Mouse (Mus musculus) layer of hippocampus, postnatal 36 days (tissue): ENCODE results near the gene Mdp1. TPM values are rescaled to one million over a fixed set of nuclear protein-coding genes. Genes with fewer than 3 reads are reported as not detected.
A peak's percentile ranks its signal among the peaks of the same experiment; 100 is the strongest.

Experiments
- DNase-seq, 2 experiments: peaks; one replicate each; pipeline ENCODE4 v3.0.0; 2022
- total RNA-seq, 2 experiments: library from RNA; stranded (reverse); gene quantifications; 2 replicates each; pipeline ENCODE4 v1.2.3; 2021

The Mdp1 gene
- total RNA-seq, 2 experiments from 2014 or later: 46.4 to 49.9 TPM

DNA sequence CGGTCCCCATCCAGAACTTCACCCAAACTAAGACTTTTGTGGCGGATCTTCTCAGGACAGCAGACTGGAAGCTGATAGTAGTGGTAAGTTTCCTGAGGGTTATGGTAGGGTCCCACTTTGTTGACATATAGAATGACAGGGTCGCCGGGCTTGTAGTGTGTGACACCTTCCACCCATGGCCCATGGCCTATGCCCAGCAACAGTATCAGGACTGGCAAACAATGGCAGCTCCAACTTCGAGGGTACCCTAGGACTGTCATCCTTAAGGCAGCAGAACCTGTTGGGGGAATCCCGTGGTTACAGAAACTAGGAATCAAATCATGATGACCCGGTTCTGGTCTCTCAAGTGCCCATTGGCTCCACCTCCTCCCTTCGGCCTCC lies 17.6 kb downstream of the Mdp1 start:
- no peak for DNase-seq

- no peak for DNase-seq
Observed at GRCm38 (mm10) chr14:55641291-55641690, 19.0 kb downstream of the Mdp1 start.

GRCm38 (mm10) chr14:55640816-55641215 lies 19.5 kb downstream of the Mdp1 start:
- DNase-seq: no peak

DNA sequence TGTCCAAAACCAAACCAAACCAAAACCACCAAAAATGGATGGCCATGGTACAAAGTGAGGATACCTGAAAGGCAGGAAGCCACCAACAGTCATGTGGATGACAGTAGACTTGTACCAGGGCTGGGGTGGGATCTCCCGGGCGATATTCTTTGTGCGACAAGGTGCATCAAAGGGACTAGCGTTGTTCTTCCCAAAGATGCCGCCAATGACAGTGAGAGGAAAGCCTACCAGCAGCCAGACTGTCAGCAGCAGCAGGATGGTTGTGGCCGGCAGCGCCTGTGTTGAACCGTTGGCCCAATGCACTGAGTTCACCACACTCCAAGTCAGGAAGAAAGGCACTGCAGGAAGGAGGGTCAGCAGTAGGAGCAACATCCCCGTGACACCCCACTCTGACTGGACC lies 22.5 kb downstream of the Mdp1 start, which contains the start of gene Gm49378:
Gene Gm49378 (minus strand): TSS at position 101 of the 400 bp plus-strand sequence.
- DNase-seq: no peak

DNA sequence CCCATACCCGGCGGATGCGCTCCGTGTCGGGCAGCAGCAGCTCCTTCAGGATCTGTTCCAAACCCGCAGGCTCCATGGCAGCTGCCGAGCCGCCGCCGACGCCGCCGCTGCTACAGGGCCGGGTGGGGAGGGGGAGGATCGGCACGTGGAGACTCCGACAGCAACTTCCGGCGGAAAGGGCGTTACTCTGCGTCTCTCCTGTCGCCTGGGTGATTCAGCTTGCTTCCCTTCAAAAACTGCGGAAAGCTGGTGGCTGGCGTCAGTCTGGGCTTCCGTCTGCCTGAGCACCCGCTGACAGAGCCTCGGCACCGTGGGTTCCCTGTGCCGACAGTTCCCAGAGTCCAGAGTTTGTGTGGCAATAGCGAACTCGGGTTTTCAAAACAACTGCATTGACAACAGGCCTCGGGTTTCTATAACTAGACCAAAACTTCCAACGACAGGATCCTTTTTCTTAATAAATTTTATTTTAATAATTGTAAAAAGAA lies 24.7 kb downstream of the Mdp1 start, which contains the start of gene Ipo4:
Gene Ipo4 (minus strand): TSS at position 435 of the 485 bp plus-strand sequence.
- DNase-seq: peak; percentile 89 to 91

DNA sequence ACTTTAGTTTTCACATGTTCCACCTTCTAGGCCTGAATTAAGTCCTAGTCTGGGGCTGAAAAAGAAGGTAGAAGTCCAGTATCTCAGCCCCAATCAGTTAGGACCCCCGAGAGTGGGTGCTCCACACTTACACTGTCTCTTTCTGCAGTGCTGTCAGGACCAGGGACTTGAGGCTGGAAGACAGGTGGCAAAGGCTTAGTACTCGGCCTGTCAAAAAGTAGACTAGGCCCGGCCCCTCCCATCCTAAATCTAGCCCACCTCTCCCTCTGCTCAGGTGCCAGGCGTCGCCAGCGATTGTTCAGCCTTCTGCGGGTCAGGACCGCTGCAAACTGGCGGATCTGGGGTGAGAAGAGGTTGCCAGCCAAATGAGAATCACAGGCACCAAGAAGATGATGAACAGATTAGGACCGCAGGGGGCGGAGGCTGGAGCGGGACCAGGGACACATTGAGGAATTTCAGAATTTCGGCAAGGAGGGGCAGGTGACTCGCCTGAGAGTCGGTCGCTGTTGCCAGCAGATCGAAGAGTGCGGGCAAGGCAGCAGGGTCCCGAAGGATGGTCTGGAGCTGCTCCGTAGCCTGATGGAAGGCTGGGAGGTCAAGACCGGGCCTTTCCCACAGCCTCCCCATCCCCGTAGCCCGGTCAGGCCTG lies 25.3 kb downstream of the Mdp1 start:
- peak; percentile 30 to 31 for DNase-seq

DNA sequence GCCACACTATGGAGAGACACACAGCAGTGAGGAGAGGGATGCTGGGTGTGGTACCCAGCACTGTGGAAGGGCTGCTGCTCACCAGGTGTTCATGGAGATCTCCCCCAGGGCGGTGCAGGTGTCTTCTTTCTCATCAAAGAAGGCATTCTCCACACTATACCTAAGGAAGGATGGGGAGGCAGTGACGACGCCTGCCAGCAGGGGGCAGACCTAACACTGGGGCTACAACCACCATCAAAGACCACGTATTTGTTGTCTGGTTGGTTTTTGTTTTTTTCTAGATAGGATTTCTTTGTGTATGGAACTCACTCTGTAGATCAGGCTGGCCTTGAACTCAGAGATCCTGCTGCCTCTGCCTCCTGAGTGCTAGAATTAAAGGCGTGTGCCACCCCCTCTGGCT lies 31.0 kb downstream of the Mdp1 start:
- DNase-seq: no peak

DNA sequence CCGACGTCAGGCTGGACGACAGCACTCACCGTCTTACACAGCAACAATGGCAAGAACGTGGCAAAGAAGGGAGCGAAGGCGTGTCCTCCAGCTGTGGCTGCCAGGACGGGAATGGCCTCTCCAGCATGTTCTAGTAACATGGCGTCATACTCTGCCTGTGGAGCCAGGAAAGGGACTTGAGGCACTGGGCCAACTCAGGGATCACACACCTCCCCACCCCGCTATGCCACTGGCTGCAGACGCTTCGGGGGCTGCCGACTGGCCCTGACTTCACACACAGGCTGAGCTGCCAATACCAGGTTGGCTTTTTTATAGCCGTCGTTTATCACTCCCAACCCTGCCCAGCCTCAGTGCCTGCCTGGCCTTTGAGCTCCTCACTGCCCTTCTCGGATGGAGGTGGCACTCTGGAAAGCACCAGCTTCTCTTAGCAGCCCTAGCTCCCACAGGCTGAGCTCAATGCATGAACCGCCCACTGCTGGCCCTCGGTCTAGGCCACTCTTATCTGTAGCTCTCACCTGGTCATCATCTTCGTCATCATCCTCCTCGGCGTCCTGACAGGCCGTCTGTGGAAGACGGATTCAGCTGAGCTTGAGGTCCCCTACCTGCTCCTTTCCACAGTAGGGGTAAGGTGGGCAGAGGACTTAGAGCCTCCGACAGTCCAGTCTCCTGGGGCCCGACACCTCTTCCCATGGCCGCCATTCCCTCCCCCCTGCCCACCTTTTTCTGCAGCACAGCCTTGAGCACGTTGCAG lies 32.1 kb downstream of the Mdp1 start:
- DNase-seq: no peak

DNA sequence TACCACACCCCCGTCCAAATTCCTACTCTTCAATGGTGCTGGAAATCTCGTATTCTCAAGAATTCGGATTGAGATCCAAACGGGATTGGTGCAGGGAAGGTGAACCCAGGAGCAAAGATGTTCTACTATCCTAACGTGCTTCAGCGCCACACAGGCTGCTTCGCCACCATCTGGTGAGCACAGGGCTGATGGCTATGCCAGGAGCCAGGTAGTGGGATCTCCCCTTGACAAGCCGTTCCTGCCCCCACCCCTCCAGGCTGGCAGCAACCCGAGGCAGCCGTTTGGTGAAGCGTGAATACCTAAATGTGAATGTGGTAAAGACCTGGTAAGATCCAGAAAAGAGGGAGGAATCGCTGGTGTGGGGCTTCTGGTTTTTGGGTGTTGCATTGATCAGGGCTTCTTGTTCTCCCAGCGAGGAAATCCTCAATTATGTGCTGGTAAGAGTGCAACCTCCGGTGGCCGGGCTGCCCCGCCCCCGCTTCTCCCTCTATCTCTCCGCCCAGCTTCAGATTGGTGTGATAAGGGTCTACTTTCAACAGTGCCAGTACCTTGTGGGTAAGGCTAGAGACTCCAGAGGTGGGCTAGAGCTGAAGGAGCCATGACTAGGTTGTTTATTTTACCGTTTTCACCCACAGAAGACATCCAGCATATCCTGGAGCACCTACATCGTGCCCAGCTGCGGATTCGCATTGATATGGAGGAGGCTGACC lies 41.7 kb downstream of the Mdp1 start:
- no peak for DNase-seq

- no peak for DNase-seq
Observed at GRCm38 (mm10) chr14:55617822-55618221, 42.5 kb downstream of the Mdp1 start, which contains the start of gene Rec8. Rec8 (plus strand) TSS chr14:55618037.

- no peak for DNase-seq
Observed at GRCm38 (mm10) chr14:55616844-55617243, 43.5 kb downstream of the Mdp1 start.

DNA sequence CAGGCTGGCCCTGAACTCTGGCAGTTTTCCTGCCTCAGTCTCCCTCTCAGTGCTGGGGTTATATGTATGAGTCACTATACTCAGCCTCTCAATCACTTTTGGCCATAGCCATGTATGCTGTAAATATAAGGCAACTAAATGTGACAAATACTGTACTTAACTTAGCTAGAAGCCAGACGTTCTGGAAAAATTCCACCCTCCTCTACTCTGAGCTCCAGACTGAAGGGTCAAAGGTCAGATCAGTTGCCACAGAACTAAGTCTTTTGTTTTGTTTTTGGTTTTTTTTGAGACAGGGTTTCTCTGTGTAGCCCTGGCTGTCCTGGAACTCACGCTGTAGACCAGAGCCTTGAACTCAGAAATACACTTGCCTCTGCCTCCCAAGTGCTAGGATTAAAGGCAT lies 44.4 kb downstream of the Mdp1 start:
- DNase-seq: no peak

- no peak for DNase-seq
Observed at GRCm38 (mm10) chr14:55614565-55615178, 45.6 kb downstream of the Mdp1 start.

- no peak for DNase-seq
Observed at GRCm38 (mm10) chr14:55613346-55613745, 47.0 kb downstream of the Mdp1 start.

- no peak for DNase-seq
Observed at GRCm38 (mm10) chr14:55608339-55608738, 52.0 kb downstream of the Mdp1 start.

Other genes with a start within 250 kb of the Mdp1 start
- 10 to 100 TPM; 22.0 to 23.3 TPM for gene Dhrs4, start 181.8 kb downstream of the Mdp1 start, total RNA-seq
- 10 to 100 TPM; 59.2 to 60.3 TPM for gene Carmil3, start 169.9 kb downstream of the Mdp1 start, total RNA-seq
- gene Cpne6, start 150.1 kb downstream of the Mdp1 start, total RNA-seq: 100 to 1,000 TPM; 696 to 698 TPM
- 1 to 10 TPM; 1.6 to 5.6 TPM for gene Nrl, start 135.5 kb downstream of the Mdp1 start, total RNA-seq
- gene Pck2, start 120.2 kb downstream of the Mdp1 start, total RNA-seq: 10 to 100 TPM; 42.6 to 45.8 TPM
- gene Dcaf11, start 100.5 kb downstream of the Mdp1 start, total RNA-seq: 10 to 100 TPM; 82.5 to 83.2 TPM
- gene A730061H03Rik, start 100.1 kb downstream of the Mdp1 start, total RNA-seq: 1 to 10 TPM; 1.3 to 1.4 TPM
- gene Fitm1, start 84.9 kb downstream of the Mdp1 start, total RNA-seq: not detected
- gene Psme1, start 82.4 kb downstream of the Mdp1 start, total RNA-seq: 10 to 100 TPM; 50.3 to 50.4 TPM
- gene Emc9, start 75.2 kb downstream of the Mdp1 start, total RNA-seq: 10 to 100 TPM; 46.1 to 50.7 TPM
- gene Psme2, start 69.4 kb downstream of the Mdp1 start, total RNA-seq: 10 to 100 TPM; 43.2 to 44.6 TPM
- gene Rnf31, start 68.8 kb downstream of the Mdp1 start, total RNA-seq: 10 to 100 TPM; 29.5 to 41.0 TPM
- gene Irf9, start 56.9 kb downstream of the Mdp1 start, total RNA-seq: 10 to 100 TPM; 13.9 to 16.2 TPM
- gene Rec8, start 42.5 kb downstream of the Mdp1 start, total RNA-seq: 1 to 10 TPM in 1 of 2 experiments, under 1 TPM in 1; 0.88 to 1.8 TPM
- 100 to 1,000 TPM; 108 to 119 TPM for gene Ipo4, start 24.6 kb downstream of the Mdp1 start, total RNA-seq
- gene Gm49378, start 22.6 kb downstream of the Mdp1 start, total RNA-seq: 1 to 10 TPM; 5.3 to 5.6 TPM
- gene Tm9sf1, start 16.7 kb downstream of the Mdp1 start, total RNA-seq: 10 to 100 TPM; 43.4 to 44.3 TPM
- 1 to 10 TPM; 1.3 to 1.7 TPM for gene Tssk4, start 10.3 kb downstream of the Mdp1 start, total RNA-seq
- gene Gmpr2, start 11.4 kb upstream of the Mdp1 start, total RNA-seq: 10 to 100 TPM; 24.4 to 27.9 TPM
- 100 to 1,000 TPM; 328 to 337 TPM for gene Nedd8, start 11.6 kb upstream of the Mdp1 start, total RNA-seq
- gene Tinf2, start 21.3 kb upstream of the Mdp1 start, total RNA-seq: 10 to 100 TPM; 13.0 to 13.4 TPM
- gene Tgm1, start 53.4 kb upstream of the Mdp1 start, total RNA-seq: under 1 TPM in 1 of 2 experiments, not detected in 1; 0.28 TPM
- gene Rabggta, start 61.8 kb upstream of the Mdp1 start, total RNA-seq: 10 to 100 TPM; 42.8 to 43.8 TPM
- gene Dhrs1, start 85.2 kb upstream of the Mdp1 start, total RNA-seq: 10 to 100 TPM; 82.7 to 83.2 TPM
- gene Nop9, start 85.2 kb upstream of the Mdp1 start, total RNA-seq: 10 to 100 TPM; 10.6 to 14.2 TPM
- 1 to 10 TPM; 1.2 to 1.6 TPM for gene Cideb, start 98.0 kb upstream of the Mdp1 start, total RNA-seq
- gene Ltb4r2, start 100.9 kb upstream of the Mdp1 start, total RNA-seq: under 1 TPM; 0.10 to 0.20 TPM
- not detected for gene Ltb4r1, start 105.5 kb upstream of the Mdp1 start, total RNA-seq
- 1 to 10 TPM; 2.5 to 3.2 TPM for gene Adcy4, start 123.6 kb upstream of the Mdp1 start, total RNA-seq
- gene Ripk3, start 128.4 kb upstream of the Mdp1 start, total RNA-seq: 1 to 10 TPM; 1.1 to 1.9 TPM
- gene Nfatc4, start 162.6 kb upstream of the Mdp1 start, total RNA-seq: 1 to 10 TPM; 1.2 to 1.9 TPM
- gene Nynrin, start 193.5 kb upstream of the Mdp1 start, total RNA-seq: 1 to 10 TPM; 6.7 to 7.3 TPM
- gene Cbln3, start 223.9 kb upstream of the Mdp1 start, total RNA-seq: under 1 TPM; 0.37 to 0.43 TPM
- gene Khnyn, start 224.4 kb upstream of the Mdp1 start, total RNA-seq: 10 to 100 TPM; 10.6 to 11.7 TPM
- 10 to 100 TPM; 68.5 to 70.7 TPM for gene Sdr39u1, start 239.8 kb upstream of the Mdp1 start, total RNA-seq